Mouse (Mus musculus) embryo, embryonic 11 days (tissue): ENCODE data around the gene Tpm1.
A peak's percentile ranks its signal among the peaks of the same experiment; 100 is the strongest.

ENCODE experiments used
- DNase-seq: peaks from one replicate; pipeline ENCODE4 v3.0.0-alpha.2; 2015

The Tpm1 gene

GRCm38 (mm10) chr9:67024889-67025692 lies 24.1 kb downstream of the Tpm1 start:
- DNase-seq, result no peak

GRCm38 (mm10) chr9:67023371-67023770 lies 25.8 kb downstream of the Tpm1 start:
- no peak for DNase-seq

- DNase-seq, result no peak
Measured at GRCm38 (mm10) chr9:67020063-67020462, 29.1 kb downstream of the Tpm1 start.

GRCm38 (mm10) chr9:67013501-67013900 lies 35.7 kb downstream of the Tpm1 start:
- no peak for DNase-seq

GRCm38 (mm10) chr9:67012470-67012869 lies 36.7 kb downstream of the Tpm1 start:
- DNase-seq, result no peak

GRCm38 (mm10) chr9:67011483-67011882 lies 37.7 kb downstream of the Tpm1 start:
- no peak for DNase-seq

GRCm38 (mm10) chr9:67008781-67009180 lies 40.4 kb downstream of the Tpm1 start:
- peak; percentile 71 for DNase-seq

- DNase-seq, result no peak
Measured at GRCm38 (mm10) chr9:67006376-67006775, 42.8 kb downstream of the Tpm1 start.

GRCm38 (mm10) chr9:67005161-67005742 lies 44.0 kb downstream of the Tpm1 start:
- no peak for DNase-seq

- no peak for DNase-seq
Measured at GRCm38 (mm10) chr9:67003656-67004055, 45.5 kb downstream of the Tpm1 start.

GRCm38 (mm10) chr9:67003156-67003555 lies 46.0 kb downstream of the Tpm1 start:
- DNase-seq, result no peak

- DNase-seq, result no peak
Measured at GRCm38 (mm10) chr9:67001506-67001905, 47.7 kb downstream of the Tpm1 start.

GRCm38 (mm10) chr9:67001050-67001449 lies 48.2 kb downstream of the Tpm1 start:
- peak; percentile 91 for DNase-seq

GRCm38 (mm10) chr9:66999698-67000097 lies 49.5 kb downstream of the Tpm1 start:
- DNase-seq, result no peak

GRCm38 (mm10) chr9:66991750-66992410 lies 57.3 kb downstream of the Tpm1 start:
- DNase-seq, result no peak

GRCm38 (mm10) chr9:66991021-66991749 lies 58.0 kb downstream of the Tpm1 start:
- no peak for DNase-seq

- DNase-seq, result no peak
Measured at GRCm38 (mm10) chr9:66990046-66990445, 59.2 kb downstream of the Tpm1 start.

GRCm38 (mm10) chr9:66989581-66989980 lies 59.6 kb downstream of the Tpm1 start:
- DNase-seq, result no peak

GRCm38 (mm10) chr9:66988888-66989414 lies 60.3 kb downstream of the Tpm1 start:
- DNase-seq, result no peak

GRCm38 (mm10) chr9:66988198-66988887 lies 60.9 kb downstream of the Tpm1 start:
- no peak for DNase-seq

- DNase-seq, result no peak
Measured at GRCm38 (mm10) chr9:66985377-66985776, 63.8 kb downstream of the Tpm1 start.

GRCm38 (mm10) chr9:66982085-66982484 lies 67.1 kb downstream of the Tpm1 start:
- DNase-seq, result no peak
